Mouse (Mus musculus) intestine, embryonic 14.5 days (tissue): ENCODE data around the gene Cenpf. TPM values are rescaled to one million over a fixed set of nuclear protein-coding genes. Genes with fewer than 3 reads are reported as not detected.

Source experiments
- ATAC-seq: fragments of 200-750 bp; cut with Nextera tagmentation; replicated peaks from 2 replicates; pipeline ENCODE4 v1.8.0; 2017; ENCODE audit warnings: low read depth, moderate number of reproducible peaks, moderate TSS enrichment, moderate library complexity; ENCODE audit not compliant: low FRiP score, low TSS enrichment
- DNase-seq: peaks from one replicate; pipeline ENCODE4 v3.0.0-alpha.2; 2018; ENCODE audit warnings: low spot score
- H3K27ac ChIP-seq: fragments of 300-500 bp; sonication (generic); 2 replicates; pipeline ENCODE4 v1.5.1; 2014; ENCODE audit warnings: low read depth, mild to moderate bottlenecking, control low read depth
- H3K27me3 ChIP-seq: fragments of 300-500 bp; sonication (generic); replicated peaks from 2 replicates; pipeline ENCODE4 v1.6.1; 2014; ENCODE audit warnings: low read length, control low read depth; ENCODE audit not compliant: control insufficient read depth, insufficient read depth
- H3K36me3 ChIP-seq: fragments of 300-500 bp; sonication (generic); 2 replicates; pipeline ENCODE4 v1.6.1; 2014; ENCODE audit warnings: low read length, control low read depth; ENCODE audit not compliant: control insufficient read depth, insufficient read depth
- H3K4me1 ChIP-seq: fragments of 300-500 bp; sonication (generic); replicated peaks from 2 replicates; pipeline ENCODE4 v1.6.1; 2014; ENCODE audit warnings: low read length, control low read depth, mixed read lengths; ENCODE audit not compliant: control insufficient read depth, insufficient read depth
- H3K4me2 ChIP-seq: fragments of 300-500 bp; sonication (generic); 2 replicates; pipeline ENCODE4 v1.6.1; 2014; ENCODE audit warnings: low read length
- H3K4me3 ChIP-seq: fragments of 300-500 bp; sonication (generic); 2 replicates; pipeline ENCODE4 v1.5.1; 2014; ENCODE audit warnings: low read depth, low read length, control low read depth, mixed read lengths
- H3K9ac ChIP-seq: fragments of 300-500 bp; sonication (generic); 2 replicates; pipeline ENCODE4 v1.6.1; 2014; ENCODE audit warnings: mild to moderate bottlenecking, low read length
- H3K9me3 ChIP-seq: fragments of 300-500 bp; sonication (generic); 2 replicates; pipeline ENCODE4 v1.6.1; 2016; ENCODE audit warnings: low read length, control low read depth; ENCODE audit not compliant: control insufficient read depth
- WGBS: fragments of 180-500 bp; shearing (Covaris S2); extraction: QIAGEN DNeasy Blood & Tissue Kit; methylation state at CpG from one replicate; pipeline ENCODE4 v1.1.7; 2014; 5-methylcytosine and 5-hydroxymethylcytosine counted together
- polyA plus RNA-seq: library from polyadenylated mRNA; unstranded; fragments of >200 nt; fragmentation: Nextera tagmentation; extraction: Ambion mirVana; gene quantifications from 2 replicates; pipeline ENCODE4 v1.2.1, GENCODE M21; 2014

The Cenpf gene
- 70.6 and 80.3 TPM in 2 replicates for polyA plus RNA-seq

- Histone ChIP-seq H3K27ac (no peak within 1 kb of the TSS), H3K36me3 (peaks cover 30% of the 10 kb centered on the region), H3K9me3 (no peaks in the 10 kb centered on the region), H3K9ac (peak within 1 kb of the TSS; percentile 72), H3K4me1 (peaks cover 29% of the 10 kb centered on the region), H3K27me3 (no peaks in the 10 kb centered on the region), H3K4me2 (peak within 1 kb of the TSS; percentile 78), H3K4me3 (peak within 1 kb of the TSS; percentile 88)
- WGBS: under 1% methylated on average over 52 of the region's 55 CpGs
- ATAC-seq (peak; percentile 100), DNase-seq (peak; percentile 96)
Measured at GRCm38 (mm10) chr1:189687654-189688387, at the start of gene Cenpf. Gene Cenpf (minus strand): TSS chr1:189688086.

- no peak overlapping the region for H3K27ac ChIP-seq
Measured at GRCm38 (mm10) chr1:189732156-189732555, 44.3 kb upstream of the Cenpf start.

GRCm38 (mm10) chr1:189731697-189732096 lies 43.8 kb upstream of the Cenpf start:
- WGBS: 71% methylated on average over 10 of the region's 10 CpGs
- H3K27me3 ChIP-seq: no peaks in the 10 kb centered on the region
- no peak overlapping the region for H3K27ac ChIP-seq
- H3K9ac ChIP-seq: no peak overlapping the region
- peaks cover 24% of the 10 kb centered on the region; the same call in 1 of the 2 replicates for H3K4me1 ChIP-seq
- H3K9me3 ChIP-seq: no peaks in the 10 kb centered on the region
- no peak overlapping the region for H3K4me3 ChIP-seq
- H3K4me2 ChIP-seq: no peak overlapping the region
- no peaks in the 10 kb centered on the region for H3K36me3 ChIP-seq
- DNase-seq (no peak), ATAC-seq (no peak)

More at GRCm38 (mm10) chr1:189732156-189732555, 44.3 kb upstream of the Cenpf start:
- DNase-seq (no peak), ATAC-seq (no peak)
- no peak overlapping the region for H3K4me2 ChIP-seq
- H3K36me3 ChIP-seq: no peaks in the 10 kb centered on the region
- H3K9me3 ChIP-seq: no peaks in the 10 kb centered on the region
- peaks cover 19% of the 10 kb centered on the region; the same call in 1 of the 2 replicates for H3K4me1 ChIP-seq
- no peak overlapping the region for H3K9ac ChIP-seq
- H3K4me3 ChIP-seq: no peak overlapping the region
- 66% methylated on average over 8 of the region's 8 CpGs for whole genome bisulfite sequencing
- H3K27me3 ChIP-seq: no peaks in the 10 kb centered on the region

GRCm38 (mm10) chr1:189729141-189729815 lies 41.4 kb upstream of the Cenpf start:
- Histone ChIP-seq H3K36me3 (no peaks in the 10 kb centered on the region), H3K27me3 (no peaks in the 10 kb centered on the region), H3K27ac (0 out of 2 replicates have a peak overlapping the region, but pooled peaks have one; percentile 96), H3K9me3 (no peaks in the 10 kb centered on the region), H3K4me3 (peak overlapping the region; percentile 76), H3K4me1 (peaks cover 25% of the 10 kb centered on the region; the same call in 1 of the 2 replicates), H3K4me2 (peak overlapping the region; percentile 85), H3K9ac (peak overlapping the region; percentile 80)
- no peak for ATAC-seq
- no peak for DNase-seq
- 13% methylated on average over 17 of the region's 17 CpGs for WGBS

- Histone ChIP-seq H3K36me3 (no peaks in the 10 kb centered on the region), H3K9ac (peak overlapping the region; percentile 80), H3K4me2 (peak overlapping the region; percentile 85), H3K27ac (peak overlapping the region; percentile 96), H3K9me3 (no peaks in the 10 kb centered on the region), H3K4me3 (peak overlapping the region; percentile 76), H3K27me3 (no peaks in the 10 kb centered on the region), H3K4me1 (peaks cover 25% of the 10 kb centered on the region; the same call in 1 of the 2 replicates)
- ATAC-seq: no peak
- no peak for DNase-seq
- under 1% methylated on average over 15 of the region's 15 CpGs for whole genome bisulfite sequencing
Measured at GRCm38 (mm10) chr1:189728784-189729115, 40.9 kb upstream of the Cenpf start.

- Histone ChIP-seq H3K4me1 (peaks cover 25% of the 10 kb centered on the region; the same call in 1 of the 2 replicates), H3K27me3 (no peaks in the 10 kb centered on the region), H3K27ac (peak within 1 kb of the TSS; percentile 96), H3K4me3 (peak within 1 kb of the TSS; percentile 76), H3K9ac (peak within 1 kb of the TSS; percentile 80), H3K4me2 (peak within 1 kb of the TSS; percentile 85), H3K9me3 (no peaks in the 10 kb centered on the region), H3K36me3 (no peaks in the 10 kb centered on the region)
- WGBS: 1% methylated on average over 86 of the region's 98 CpGs
- ATAC-seq (peak; percentile 93), DNase-seq (peak; percentile 93)
Measured at GRCm38 (mm10) chr1:189727884-189728783, 40.2 kb upstream of the Cenpf start, which contains the start of gene Ptpn14. Gene Ptpn14 (plus strand): TSS chr1:189728268.

GRCm38 (mm10) chr1:189727346-189727883 lies 39.5 kb upstream of the Cenpf start:
- no peaks in the 10 kb centered on the region for H3K27me3 ChIP-seq
- 2% methylated on average over 22 of the region's 22 CpGs for WGBS
- no peaks in the 10 kb centered on the region for H3K36me3 ChIP-seq
- peak overlapping the region; percentile 80 for H3K9ac ChIP-seq
- peak overlapping the region; percentile 96 for H3K27ac ChIP-seq
- DNase-seq: peak; percentile 90
- no peaks in the 10 kb centered on the region for H3K9me3 ChIP-seq
- H3K4me1 ChIP-seq: peaks cover 25% of the 10 kb centered on the region; the same call in 1 of the 2 replicates
- peak overlapping the region; percentile 76 for H3K4me3 ChIP-seq
- peak; percentile 34 for ATAC-seq
- H3K4me2 ChIP-seq: peak overlapping the region; percentile 85

- Histone ChIP-seq H3K4me3 (no peak overlapping the region), H3K9me3 (no peaks in the 10 kb centered on the region), H3K36me3 (no peaks in the 10 kb centered on the region), H3K27ac (no peak overlapping the region), H3K4me2 (no peak overlapping the region), H3K4me1 (peaks cover 19% of the 10 kb centered on the region; the same call in 1 of the 2 replicates), H3K27me3 (no peaks in the 10 kb centered on the region), H3K9ac (no peak overlapping the region)
- DNase-seq: no peak
- no peak for ATAC-seq
- WGBS: 81% methylated on average over 4 of the region's 4 CpGs
Measured at GRCm38 (mm10) chr1:189726121-189726520, 38.2 kb upstream of the Cenpf start.
